Mouse (Mus musculus): ENCODE results near the gene Tacr2. TPM values are rescaled to one million over a fixed set of nuclear protein-coding genes. Genes with fewer than 3 reads are reported as not detected.

Gene Tacr2
- polyA plus RNA-seq, 1 experiment from 2014 or later: 0.05 TPM

GRCm38 (mm10) chr10:62279066-62279465 is 26.8 kb downstream of the Tacr2 start:
- WGBS: 74% methylated on average over 3 of the region's 3 CpGs
- Histone ChIP-seq H3K36me3 (ENCODE audit: control insufficient read depth, insufficient read depth) (peaks cover 67% of the 10 kb centered on the region), H3K9ac (ENCODE audit: low read length) (no peak overlapping the region), H3K27ac (ENCODE audit: low read length) (no peak overlapping the region), H3K4me3 (ENCODE audit: low read length) (no peak overlapping the region), H3K27me3 (ENCODE audit: control insufficient read depth, insufficient read depth, low read length) (no peaks in the 10 kb centered on the region), H3K4me1 (ENCODE audit: control insufficient read depth, insufficient read depth, low read length) (no peaks in the 10 kb centered on the region), H3K9me3 (replicated peaks; ENCODE audit: control insufficient read depth, low read length) (no peaks in the 10 kb centered on the region), H3K4me2 (ENCODE audit: low read depth, low read length) (no peak overlapping the region)
- no peak for ATAC-seq (replicated peaks; ENCODE audit: extremely low read depth, insufficient read depth, low FRiP score)

GRCm38 (mm10) chr10:62279671-62280070 is 27.4 kb downstream of the Tacr2 start:
- Histone ChIP-seq H3K9me3 (replicated peaks; ENCODE audit: control insufficient read depth, low read length) (no peaks in the 10 kb centered on the region), H3K36me3 (ENCODE audit: control insufficient read depth, insufficient read depth) (peaks cover 67% of the 10 kb centered on the region), H3K4me2 (ENCODE audit: low read depth, low read length) (no peak overlapping the region), H3K4me3 (ENCODE audit: low read length) (no peak overlapping the region), H3K27ac (ENCODE audit: low read length) (no peak overlapping the region), H3K4me1 (ENCODE audit: control insufficient read depth, insufficient read depth, low read length) (no peaks in the 10 kb centered on the region), H3K9ac (ENCODE audit: low read length) (no peak overlapping the region), H3K27me3 (ENCODE audit: control insufficient read depth, insufficient read depth, low read length) (no peaks in the 10 kb centered on the region)
- WGBS: 86% methylated on average over 4 of the region's 4 CpGs
- no peak for ATAC-seq (replicated peaks; ENCODE audit: extremely low read depth, insufficient read depth, low FRiP score)

DNA sequence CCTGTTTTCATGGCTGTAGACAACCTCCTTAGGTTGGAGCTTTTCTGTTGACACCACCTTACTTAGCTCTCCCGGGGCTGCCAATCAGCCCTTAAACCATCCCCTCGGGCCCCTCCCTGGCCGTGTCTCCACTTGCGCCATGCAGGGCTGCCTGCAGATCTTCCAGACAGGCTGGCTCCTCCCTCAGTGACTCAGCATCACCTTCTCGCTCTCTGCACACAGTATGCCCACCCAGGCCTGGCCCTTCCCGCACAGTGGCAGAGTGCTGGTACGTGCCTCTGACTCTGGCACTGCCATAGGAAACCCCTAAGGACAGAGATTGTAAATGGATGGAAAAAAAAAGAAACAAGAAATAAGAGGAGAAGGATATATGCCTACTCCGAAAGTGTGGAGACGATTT is 30.5 kb downstream of the Tacr2 start:
- peaks cover 73% of the 10 kb centered on the region for H3K36me3 ChIP-seq (ENCODE audit: control insufficient read depth, insufficient read depth)
- ATAC-seq (replicated peaks; ENCODE audit: extremely low read depth, insufficient read depth, low FRiP score): no peak
- 48% methylated on average over 9 of the region's 9 CpGs for WGBS
- H3K27ac ChIP-seq (ENCODE audit: low read length): no peak overlapping the region
- H3K27me3 ChIP-seq (ENCODE audit: control insufficient read depth, insufficient read depth, low read length): no peaks in the 10 kb centered on the region
- H3K9ac ChIP-seq (ENCODE audit: low read length): no peak overlapping the region
- H3K4me2 ChIP-seq (ENCODE audit: low read depth, low read length): no peak overlapping the region
- H3K4me3 ChIP-seq (ENCODE audit: low read length): no peak overlapping the region
- H3K4me1 ChIP-seq (ENCODE audit: control insufficient read depth, insufficient read depth, low read length): peaks cover 4% of the 10 kb centered on the region; the same call in 1 of the 2 replicates
- H3K9me3 ChIP-seq (replicated peaks; ENCODE audit: control insufficient read depth, low read length): no peaks in the 10 kb centered on the region

DNA sequence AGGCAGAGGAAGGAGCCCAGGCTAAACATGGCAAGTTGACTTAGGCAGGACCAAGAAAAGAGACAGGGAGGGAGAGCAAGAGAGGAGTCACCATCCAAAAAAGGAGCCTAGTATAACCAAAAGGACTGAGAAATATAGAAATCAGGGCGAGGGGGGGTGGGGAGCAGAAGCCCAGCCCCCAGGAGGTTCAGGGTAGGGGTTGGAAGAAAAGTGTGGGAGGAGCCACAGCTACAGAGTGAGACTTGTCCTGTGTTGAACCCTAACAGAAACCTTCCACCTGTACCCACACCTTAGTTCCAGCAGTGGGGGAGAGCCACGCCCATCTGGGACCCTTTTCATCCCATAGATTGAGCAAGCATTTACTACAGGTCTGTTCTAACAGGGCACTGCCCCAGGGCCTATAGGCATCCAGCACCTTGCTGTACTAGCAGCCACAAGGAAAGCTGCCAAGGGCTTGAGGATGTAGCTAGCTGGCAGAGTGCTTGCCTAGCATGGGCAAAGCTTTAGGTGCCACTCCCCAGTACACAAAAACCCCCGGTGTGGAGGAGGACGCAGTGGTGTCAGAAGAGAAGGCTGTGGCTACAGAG is 31.1 kb downstream of the Tacr2 start:
- H3K4me3 ChIP-seq (ENCODE audit: low read length): no peak overlapping the region
- no peak for ATAC-seq (replicated peaks; ENCODE audit: extremely low read depth, insufficient read depth, low FRiP score)
- H3K27ac ChIP-seq (ENCODE audit: low read length): no peak overlapping the region
- H3K27me3 ChIP-seq (ENCODE audit: control insufficient read depth, insufficient read depth, low read length): no peaks in the 10 kb centered on the region
- peaks cover 8% of the 10 kb centered on the region; the same call in 1 of the 2 replicates for H3K4me1 ChIP-seq (ENCODE audit: control insufficient read depth, insufficient read depth, low read length)
- H3K9me3 ChIP-seq (replicated peaks; ENCODE audit: control insufficient read depth, low read length): no peaks in the 10 kb centered on the region
- WGBS: 84% methylated on average over 4 of the region's 4 CpGs
- peaks cover 72% of the 10 kb centered on the region for H3K36me3 ChIP-seq (ENCODE audit: control insufficient read depth, insufficient read depth)
- no peak overlapping the region for H3K9ac ChIP-seq (ENCODE audit: low read length)
- H3K4me2 ChIP-seq (ENCODE audit: low read depth, low read length): no peak overlapping the region

DNA sequence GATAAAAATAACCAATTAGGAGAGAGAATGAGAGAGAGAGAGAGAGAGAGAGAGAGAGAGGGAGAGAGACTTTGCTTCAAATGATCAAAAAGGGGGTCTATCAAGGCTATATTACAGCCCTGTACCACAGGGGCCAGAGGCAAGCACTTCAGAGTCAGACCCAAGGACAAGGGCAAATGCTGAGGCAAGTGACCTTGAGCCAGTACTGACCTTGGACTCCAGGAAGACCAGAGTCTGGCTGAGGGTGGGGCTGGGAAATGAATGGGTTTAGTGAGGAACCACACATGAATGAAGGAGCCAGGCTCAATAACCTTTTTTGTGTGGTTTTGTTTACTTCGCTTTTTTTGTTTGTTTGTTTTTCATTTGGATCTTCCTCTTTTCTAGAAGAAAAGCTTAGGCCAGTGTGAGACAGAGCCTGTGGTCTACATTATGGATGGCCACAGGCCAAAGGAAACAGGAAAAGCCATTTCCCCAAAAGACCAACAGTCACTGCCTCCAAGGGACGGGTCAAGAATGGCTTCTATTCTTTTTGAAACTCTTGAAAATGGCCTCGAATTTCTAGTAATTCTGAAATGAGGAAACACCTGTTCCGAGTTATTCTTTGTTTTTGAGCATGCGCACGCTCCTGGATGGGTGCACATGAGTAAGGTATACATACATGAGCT is 35.4 kb downstream of the Tacr2 start:
- H3K9ac ChIP-seq (ENCODE audit: low read length): no peak overlapping the region
- no peak overlapping the region for H3K4me3 ChIP-seq (ENCODE audit: low read length)
- H3K27ac ChIP-seq (ENCODE audit: low read length): peak overlapping the region; percentile 73
- no peaks in the 10 kb centered on the region for H3K9me3 ChIP-seq (replicated peaks; ENCODE audit: control insufficient read depth, low read length)
- H3K4me1 ChIP-seq (ENCODE audit: control insufficient read depth, insufficient read depth, low read length): peaks cover 8% of the 10 kb centered on the region; the same call in 1 of the 2 replicates
- peaks cover 78% of the 10 kb centered on the region for H3K36me3 ChIP-seq (ENCODE audit: control insufficient read depth, insufficient read depth)
- WGBS: 67% methylated on average over 6 of the region's 6 CpGs
- peak; percentile 69 for ATAC-seq (replicated peaks; ENCODE audit: extremely low read depth, insufficient read depth, low FRiP score)
- no peak overlapping the region for H3K4me2 ChIP-seq (ENCODE audit: low read depth, low read length)
- no peaks in the 10 kb centered on the region for H3K27me3 ChIP-seq (ENCODE audit: control insufficient read depth, insufficient read depth, low read length)

DNA sequence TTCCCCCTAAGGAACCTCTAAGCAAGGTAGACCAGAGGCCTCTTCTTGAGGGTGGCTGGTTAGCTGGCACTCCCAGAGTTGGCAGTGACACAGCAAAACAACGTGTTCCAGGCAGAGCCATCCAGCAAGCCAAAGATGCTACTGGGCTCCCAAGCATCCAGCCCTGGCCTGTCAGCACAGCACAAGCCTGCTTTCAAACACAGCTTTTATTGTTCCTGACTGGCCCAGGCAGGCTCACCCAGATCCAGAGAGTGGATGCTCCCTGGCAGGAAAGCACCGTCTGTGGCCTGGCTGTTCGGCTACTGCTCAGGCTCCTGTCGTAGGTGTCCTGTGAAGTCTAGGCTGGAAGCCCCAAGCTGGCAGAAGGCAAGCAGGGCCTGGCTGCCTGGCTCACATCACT is 41.9 kb downstream of the Tacr2 start:
- 78% methylated on average over 4 of the region's 4 CpGs for WGBS
- peaks cover 87% of the 10 kb centered on the region for H3K36me3 ChIP-seq (ENCODE audit: control insufficient read depth, insufficient read depth)
- ATAC-seq (replicated peaks; ENCODE audit: extremely low read depth, insufficient read depth, low FRiP score): no peak
- no peaks in the 10 kb centered on the region for H3K27me3 ChIP-seq (ENCODE audit: control insufficient read depth, insufficient read depth, low read length)
- H3K4me1 ChIP-seq (ENCODE audit: control insufficient read depth, insufficient read depth, low read length): peaks cover 4% of the 10 kb centered on the region
- no peak overlapping the region for H3K27ac ChIP-seq (ENCODE audit: low read length)
- no peak overlapping the region for H3K4me3 ChIP-seq (ENCODE audit: low read length)
- no peaks in the 10 kb centered on the region for H3K9me3 ChIP-seq (replicated peaks; ENCODE audit: control insufficient read depth, low read length)
- no peak overlapping the region for H3K4me2 ChIP-seq (ENCODE audit: low read depth, low read length)
- H3K9ac ChIP-seq (ENCODE audit: low read length): no peak overlapping the region

- H3K4me2 ChIP-seq (ENCODE audit: low read depth, low read length): no peak overlapping the region
- no peak for ATAC-seq (replicated peaks; ENCODE audit: extremely low read depth, insufficient read depth, low FRiP score)
- no peak overlapping the region for H3K4me3 ChIP-seq (ENCODE audit: low read length)
- WGBS: 69% methylated on average over 23 of the region's 26 CpGs
- peaks cover 18% of the 10 kb centered on the region for H3K4me1 ChIP-seq (ENCODE audit: control insufficient read depth, insufficient read depth, low read length)
- H3K9ac ChIP-seq (ENCODE audit: low read length): no peak overlapping the region
- H3K36me3 ChIP-seq (ENCODE audit: control insufficient read depth, insufficient read depth): peaks cover 70% of the 10 kb centered on the region
- H3K27ac ChIP-seq (ENCODE audit: low read length): no peak overlapping the region
- H3K27me3 ChIP-seq (ENCODE audit: control insufficient read depth, insufficient read depth, low read length): no peaks in the 10 kb centered on the region
- no peaks in the 10 kb centered on the region for H3K9me3 ChIP-seq (replicated peaks; ENCODE audit: control insufficient read depth, low read length)
Measured at GRCm38 (mm10) chr10:62296086-62296872, 44.0 kb downstream of the Tacr2 start.

DNA sequence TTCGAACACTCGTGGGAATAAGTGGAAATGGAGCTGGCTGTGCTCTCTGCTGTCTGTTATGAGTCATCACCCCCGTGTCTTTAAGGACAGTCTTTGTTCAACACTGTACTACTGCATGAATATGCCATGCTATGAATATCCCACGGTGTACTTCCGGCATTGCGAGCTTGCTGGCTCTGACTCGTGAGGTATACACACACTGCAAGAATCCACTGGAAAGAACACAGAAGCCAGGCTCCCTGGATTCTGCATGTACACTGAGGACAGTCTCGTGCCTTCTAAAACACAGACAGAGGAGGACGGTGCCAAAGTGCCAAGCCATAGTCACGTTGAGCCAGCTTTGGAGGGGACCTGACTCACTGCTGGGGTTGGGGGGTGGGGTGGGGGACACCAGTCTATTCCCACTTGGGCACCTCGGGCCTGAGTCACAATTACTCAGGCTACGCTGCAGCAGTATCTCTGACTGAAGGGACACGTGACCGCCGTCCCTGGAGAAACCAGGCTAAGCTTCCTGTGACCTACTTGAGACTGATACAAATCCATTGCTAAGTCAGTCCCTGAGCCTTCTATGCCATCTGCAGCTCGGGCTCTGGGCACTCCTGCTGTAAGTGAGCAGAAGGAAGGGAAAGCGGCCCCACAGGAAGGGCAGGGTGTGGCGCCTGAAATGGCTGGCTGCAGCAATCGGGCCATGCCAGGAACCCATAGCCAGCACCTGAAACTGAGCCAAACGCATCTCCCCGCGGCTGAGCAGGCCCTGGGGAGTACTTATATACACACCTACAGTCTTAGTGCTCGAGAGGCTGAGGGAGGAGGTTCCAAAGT is 48.0 kb downstream of the Tacr2 start:
- H3K4me3 ChIP-seq (ENCODE audit: low read length): no peak overlapping the region
- H3K4me1 ChIP-seq (ENCODE audit: control insufficient read depth, insufficient read depth, low read length): peaks cover 18% of the 10 kb centered on the region
- no peaks in the 10 kb centered on the region for H3K27me3 ChIP-seq (ENCODE audit: control insufficient read depth, insufficient read depth, low read length)
- WGBS: 45% methylated on average over 23 of the region's 23 CpGs
- no peaks in the 10 kb centered on the region for H3K9me3 ChIP-seq (replicated peaks; ENCODE audit: control insufficient read depth, low read length)
- peak; percentile 40; the same call in 1 of the 2 replicates for ATAC-seq (replicated peaks; ENCODE audit: extremely low read depth, insufficient read depth, low FRiP score)
- H3K9ac ChIP-seq (ENCODE audit: low read length): peak overlapping the region; percentile 28; the same call in 1 of the 2 replicates
- peaks cover 50% of the 10 kb centered on the region for H3K36me3 ChIP-seq (ENCODE audit: control insufficient read depth, insufficient read depth)
- peak overlapping the region; percentile 72 for H3K27ac ChIP-seq (ENCODE audit: low read length)
- peak overlapping the region; percentile 13; the same call in 1 of the 2 replicates for H3K4me2 ChIP-seq (ENCODE audit: low read depth, low read length)
